Mouse (Mus musculus) limb, embryonic 13.5 days (tissue): Measurements from ENCODE around the gene Dmrt3. TPM values are rescaled to one million over a fixed set of nuclear protein-coding genes. Genes with fewer than 3 reads are reported as not detected.

Experiments used
- ATAC-seq: fragments of 200-750 bp; cut with Nextera tagmentation; 2 replicates; pipeline ENCODE4 v1.8.0; 2017; ENCODE audit warnings: low read depth, moderate number of reproducible peaks, moderate TSS enrichment; ENCODE audit not compliant: low FRiP score
- H3K27ac ChIP-seq: fragments of 300-500 bp; sonication (generic); 2 replicates; pipeline ENCODE4 v1.5.1; 2015; ENCODE audit warnings: inconsistent platforms, mild to moderate bottlenecking, moderate library complexity
- H3K27me3 ChIP-seq: fragments of 300-500 bp; sonication (generic); 2 replicates; pipeline ENCODE4 v1.6.1; 2015; ENCODE audit warnings: mild to moderate bottlenecking, inconsistent platforms
- H3K36me3 ChIP-seq: fragments of 300-500 bp; sonication (generic); 2 replicates; pipeline ENCODE4 v1.6.1; 2015; ENCODE audit warnings: inconsistent platforms, mild to moderate bottlenecking, moderate library complexity
- H3K4me1 ChIP-seq: fragments of 300-500 bp; sonication (generic); 2 replicates; pipeline ENCODE4 v1.6.1; 2015; ENCODE audit warnings: inconsistent platforms
- H3K4me2 ChIP-seq: fragments of 300-500 bp; sonication (generic); replicated peaks from 2 replicates; pipeline ENCODE4 v1.6.1; 2015; ENCODE audit warnings: inconsistent platforms, mild to moderate bottlenecking, moderate library complexity
- H3K4me3 ChIP-seq: fragments of 300-500 bp; sonication (generic); 2 replicates; pipeline ENCODE4 v1.5.1; 2015; ENCODE audit warnings: moderate library complexity, mild to moderate bottlenecking, inconsistent platforms
- H3K9ac ChIP-seq: fragments of 300-500 bp; sonication (generic); 2 replicates; pipeline ENCODE4 v1.6.1; 2015; ENCODE audit warnings: mild to moderate bottlenecking, inconsistent platforms
- H3K9me3 ChIP-seq: fragments of 300-500 bp; sonication (generic); 2 replicates; pipeline ENCODE4 v1.6.1; 2016; ENCODE audit warnings: inconsistent platforms
- WGBS: fragments of 180-500 bp; shearing (Covaris S2); methylation state at CpG from one replicate; pipeline ENCODE4 v1.1.7; 2015; 5-methylcytosine and 5-hydroxymethylcytosine counted together
- polyA plus RNA-seq: library from polyadenylated mRNA; unstranded; fragments of >200 nt; fragmentation: Nextera tagmentation; extraction: Ambion mirVana; gene quantifications from 2 replicates; pipeline ENCODE4 v1.2.1, GENCODE M21; 2015

Gene Dmrt3
- polyA plus RNA-seq, 1 experiment from 2014 or later: 0.34 TPM

DNA sequence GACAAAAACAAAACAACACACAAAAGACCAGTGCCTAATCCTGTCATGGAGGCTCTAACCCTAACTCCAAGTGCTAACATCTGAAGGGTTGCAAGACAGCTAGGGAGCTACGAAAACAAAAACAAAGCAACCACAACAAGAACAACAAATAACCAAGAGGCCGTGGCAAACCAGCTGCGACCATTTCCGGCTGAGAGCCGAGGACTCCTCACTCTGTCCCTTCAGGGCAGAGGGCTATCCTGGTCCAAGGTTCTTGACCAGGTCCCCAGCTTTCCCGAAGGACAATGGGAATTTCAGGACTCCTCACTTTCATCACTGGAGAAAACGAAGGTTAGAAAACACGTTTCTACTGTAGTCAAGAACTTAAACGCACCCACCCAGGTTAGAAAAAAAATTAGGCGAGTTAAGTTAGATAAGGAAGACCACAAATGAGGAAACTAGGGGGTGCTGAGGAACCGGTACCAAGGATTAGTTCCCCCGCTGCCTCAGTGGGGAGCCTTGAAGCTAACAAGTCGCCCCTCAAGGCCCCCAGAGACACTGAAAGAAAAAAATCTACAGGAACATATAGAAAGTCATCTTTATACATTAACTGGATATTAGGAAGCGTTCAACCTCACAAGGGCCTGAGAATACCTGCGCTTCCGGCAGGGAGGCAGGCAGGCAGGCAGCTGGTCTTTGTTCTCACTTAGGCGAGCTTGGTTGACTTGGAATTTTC is 60.6 kb downstream of the Dmrt3 start:
- Histone ChIP-seq H3K4me3 (peak overlapping the region; percentile 54), H3K4me2 (peak overlapping the region; percentile 33), H3K9ac (no peak overlapping the region; the same call in 1 of the 2 replicates), H3K9me3 (no peaks in the 10 kb centered on the region), H3K4me1 (peaks cover 32% of the 10 kb centered on the region), H3K27me3 (peaks cover 100% of the 10 kb centered on the region), H3K36me3 (no peaks in the 10 kb centered on the region), H3K27ac (no peak overlapping the region)
- WGBS: 3% methylated on average over 17 of the region's 17 CpGs
- ATAC-seq: no peak

DNA sequence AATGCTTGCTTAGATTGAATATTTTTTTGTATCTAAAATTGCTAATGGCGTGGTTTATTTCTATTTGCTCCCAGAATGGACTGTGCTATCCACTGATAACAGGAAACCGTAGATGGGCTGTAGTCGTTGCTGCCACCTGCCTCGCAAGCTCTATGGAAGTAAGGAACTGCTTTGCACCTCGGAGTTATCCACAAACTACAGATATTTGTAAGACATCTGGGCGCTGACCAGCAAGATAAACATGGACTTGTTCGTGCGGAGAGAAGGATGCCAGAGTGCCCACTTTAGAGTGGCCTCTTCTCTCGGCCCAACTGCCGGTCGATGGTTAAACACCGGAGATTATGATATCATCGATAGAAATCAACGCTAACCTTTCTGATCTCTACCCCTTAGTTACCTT is 61.6 kb downstream of the Dmrt3 start:
- no peaks in the 10 kb centered on the region for H3K36me3 ChIP-seq
- WGBS: under 1% methylated on average over 14 of the region's 14 CpGs
- peaks cover 25% of the 10 kb centered on the region for H3K4me1 ChIP-seq
- peak overlapping the region; percentile 54 for H3K4me3 ChIP-seq
- peaks cover 100% of the 10 kb centered on the region for H3K27me3 ChIP-seq
- H3K4me2 ChIP-seq: peak overlapping the region; percentile 80
- ATAC-seq: no peak
- H3K9me3 ChIP-seq: no peaks in the 10 kb centered on the region
- no peak overlapping the region for H3K27ac ChIP-seq
- peak overlapping the region; percentile 26; the same call in 1 of the 2 replicates for H3K9ac ChIP-seq

DNA sequence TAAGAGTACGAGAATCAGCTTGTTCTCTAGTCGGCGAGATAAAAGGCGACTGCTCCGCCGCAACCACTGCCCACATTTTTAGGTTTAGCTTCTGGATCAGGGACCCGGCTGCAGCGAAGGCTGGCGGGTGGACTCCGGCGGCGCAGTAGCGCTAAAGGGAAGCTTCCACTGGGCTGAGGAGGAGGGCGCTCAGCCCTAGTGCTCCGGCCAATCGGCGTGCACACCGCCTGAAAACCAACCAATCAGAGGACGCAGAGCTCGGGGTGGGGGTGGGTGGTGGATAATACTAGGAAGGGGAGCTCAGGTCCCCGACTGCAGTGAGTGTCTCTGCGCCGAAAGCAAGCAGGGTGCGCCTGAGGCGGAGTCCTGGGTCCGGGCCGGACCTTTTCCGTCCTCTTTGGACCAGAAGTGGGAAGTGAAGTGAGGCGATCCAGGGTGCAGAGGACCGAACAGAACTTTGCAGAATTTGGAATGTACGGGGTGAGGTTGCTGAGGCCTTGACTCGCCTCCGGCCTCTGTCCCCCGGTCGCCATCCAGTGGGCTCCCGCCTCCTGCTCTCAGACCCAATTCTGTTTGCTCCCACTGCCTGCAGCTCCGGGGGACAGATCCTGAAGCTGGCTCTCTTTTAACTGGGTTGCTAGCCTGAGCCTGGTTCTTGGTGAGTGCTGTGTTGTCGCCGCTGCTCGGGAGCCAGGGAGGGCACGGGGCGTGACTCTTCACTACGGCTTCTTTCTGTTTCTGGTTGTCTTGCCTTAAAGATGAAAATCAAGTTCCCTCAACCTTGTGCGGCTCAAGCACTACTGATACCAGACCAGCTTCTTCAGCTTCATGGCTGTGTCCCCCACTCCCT is 62.2 kb downstream of the Dmrt3 start, which contains the start of gene Dmrt2:
Dmrt2 (plus strand) TSS at position 311 of the 850 bp plus-strand sequence.
- peak within 1 kb of the TSS; percentile 54 for H3K4me3 ChIP-seq
- peaks cover 99% of the 10 kb centered on the region for H3K27me3 ChIP-seq
- no peak within 1 kb of the TSS; the same call in 1 of the 2 replicates for H3K27ac ChIP-seq
- WGBS: under 1% methylated on average over 44 of the region's 44 CpGs
- peak within 1 kb of the TSS; percentile 80 for H3K4me2 ChIP-seq
- peak within 1 kb of the TSS; percentile 73 for H3K9ac ChIP-seq
- no peaks in the 10 kb centered on the region for H3K9me3 ChIP-seq
- H3K4me1 ChIP-seq: peaks cover 25% of the 10 kb centered on the region
- ATAC-seq: peak; percentile 99
- no peaks in the 10 kb centered on the region for H3K36me3 ChIP-seq

Other genes starting within 250 kb of the Dmrt3 start
- 0.11 and 0.15 TPM in 2 replicates for gene Dmrt1, start 104.7 kb upstream of the Dmrt3 start, polyA plus RNA-seq
- gene Dmrt2, start 62.1 kb downstream of the Dmrt3 start, polyA plus RNA-seq: 21.9 and 22.6 TPM in 2 replicates